Mouse (Mus musculus) heart, postnatal 14 days (tissue): ENCODE data around the gene Lmx1a. TPM values are rescaled to one million over a fixed set of nuclear protein-coding genes. Genes with fewer than 3 reads are reported as not detected.
A peak's percentile ranks its signal among the peaks of the same experiment; 100 is the strongest.

ENCODE experiments used
- DNase-seq, 2 experiments: peaks; one replicate each; pipeline ENCODE4 v3.0.0; 2021 to 2022
- intact Hi-C: fragments of 180-260 bp; cut with DNase I; formaldehyde crosslinking; loops from one replicate; pipeline ENCODE4 v1.15.1; 2025
- long read RNA-seq, 2 experiments: library from polyadenylated mRNA; stranded (forward); transcript quantifications; one replicate each; pipeline ENCODE4 v2.0.0; 2021
- total RNA-seq, 2 experiments: library from RNA; stranded (reverse); gene quantifications; 2 replicates each; pipeline ENCODE4 v1.2.3; 2021

Gene Lmx1a
- not detected for total RNA-seq
- long read RNA-seq, experiment 1, result 0 reads
- long read RNA-seq, experiment 2, result 0 reads

GRCm38 (mm10) chr1:167689232-167689261 is at the start of gene Lmx1a:
Lmx1a (plus strand) TSS chr1:167689237.
- DNase-seq, result no peak
- intact Hi-C loops, result no loop called here

GRCm38 (mm10) chr1:167644866-167645537 is 44.0 kb upstream of the Lmx1a start:
- DNase-seq, result peak; percentile 91 to 95
- intact Hi-C loops, result loop anchor here (2.0 to 10.0 kb wide), 2 partner anchors 230 to 420 kb away; no protein-coding TSS in a partner anchor

GRCm38 (mm10) chr1:167648670-167649069 is 40.4 kb upstream of the Lmx1a start:
- no peak for DNase-seq
- intact Hi-C loops, result loop anchor here (10.0 kb wide), 1 partner anchor 424 kb away; no protein-coding TSS in a partner anchor

GRCm38 (mm10) chr1:167649122-167649633 is 39.9 kb upstream of the Lmx1a start:
- intact Hi-C loops, result loop anchor here (10.0 kb wide), 1 partner anchor 424 kb away; no protein-coding TSS in a partner anchor

GRCm38 (mm10) chr1:167652336-167652735 is 36.7 kb upstream of the Lmx1a start:
- DNase-seq, result no peak
- intact Hi-C loops, result no loop called here

More at GRCm38 (mm10) chr1:167649122-167649633, 39.9 kb upstream of the Lmx1a start:
- peak; percentile 19 to 26 for DNase-seq

- DNase-seq, result no peak
- intact Hi-C loops, result no loop called here
Measured at GRCm38 (mm10) chr1:167659065-167659464, 30.0 kb upstream of the Lmx1a start.

- intact Hi-C loops, result no loop called here
Measured at GRCm38 (mm10) chr1:167660521-167661101, 28.4 kb upstream of the Lmx1a start.

GRCm38 (mm10) chr1:167661123-167661522 is 27.9 kb upstream of the Lmx1a start:
- DNase-seq, result peak; percentile 21 to 46
- intact Hi-C loops, result no loop called here

More at GRCm38 (mm10) chr1:167660521-167661101, 28.4 kb upstream of the Lmx1a start:
- peak; percentile 26 to 57 for DNase-seq

GRCm38 (mm10) chr1:167663136-167663535 is 25.9 kb upstream of the Lmx1a start:
- DNase-seq, result no peak
- intact Hi-C loops, result no loop called here

GRCm38 (mm10) chr1:167669796-167670195 is 19.2 kb upstream of the Lmx1a start:
- intact Hi-C loops, result no loop called here
- peak; percentile 52 to 65 for DNase-seq

- no peak for DNase-seq
- intact Hi-C loops, result no loop called here
Measured at GRCm38 (mm10) chr1:167672433-167672987, 16.5 kb upstream of the Lmx1a start.

- intact Hi-C loops, result no loop called here
- DNase-seq, result no peak
Measured at GRCm38 (mm10) chr1:167679061-167679460, 10.0 kb upstream of the Lmx1a start.

GRCm38 (mm10) chr1:167688001-167688346 is 1.1 kb upstream of the Lmx1a start:
- no peak for DNase-seq
- intact Hi-C loops, result no loop called here

GRCm38 (mm10) chr1:167688347-167689231 is 448 bp upstream of the Lmx1a start:
- intact Hi-C loops, result no loop called here
- DNase-seq, result peak; percentile 34 to 37

- DNase-seq, result no peak
- intact Hi-C loops, result no loop called here
Measured at GRCm38 (mm10) chr1:167689262-167690137, 463 bp downstream of the Lmx1a start.

GRCm38 (mm10) chr1:167690138-167690710 is 1.2 kb downstream of the Lmx1a start:
- DNase-seq, result no peak
- intact Hi-C loops, result no loop called here

GRCm38 (mm10) chr1:167690716-167691550 is 1.9 kb downstream of the Lmx1a start:
- intact Hi-C loops, result no loop called here
- no peak for DNase-seq

- no peak for DNase-seq
- intact Hi-C loops, result no loop called here
Measured at GRCm38 (mm10) chr1:167691911-167692682, 3.1 kb downstream of the Lmx1a start.
